ENCODE assay signal across 24 mouse cellular contexts in genomic region chr5:9391858-9392393, GRCm38 (mm10).
"Had no signal": no experiment of that assay in that cellular context is flagged by ENCODE, and none has a peak within 500 bp of the region (broad histone marks: within the 10 kb centered on the region; RNA-seq: fewer than 3 reads in every experiment).

No protein-coding gene starts in this region.

- H3K9me3 ChIP-seq: heart, embryonic 10.5 days; heart, embryonic 12.5 days; hindbrain, embryonic 10.5 days; hindbrain, embryonic 12.5 days; intestine, embryonic 15.5 days; limb, embryonic 10.5 days; limb, embryonic 12.5 days had no signal

- H3K4me2 ChIP-seq: heart, embryonic 12.5 days; hindbrain, embryonic 12.5 days; hindbrain, embryonic 14.5 days; intestine, embryonic 15.5 days; limb, embryonic 12.5 days had no signal

- DNase-seq: gastrocnemius, adult 2 months; gastrocnemius, postnatal 10 days; gastrocnemius, postnatal 25 days; heart, adult 18-20 months; heart, postnatal 10 days; heart, postnatal 4 days; kidney, adult 18-20 months; kidney, adult 8-10 months; kidney, postnatal 10 days; kidney, postnatal 25 days; kidney, postnatal 4 days had no signal

- H3K27ac ChIP-seq: gastrocnemius, adult 2 months; heart, embryonic 10.5 days; hindbrain, embryonic 10.5 days; hindbrain, embryonic 12.5 days; hindbrain, embryonic 14.5 days; intestine, embryonic 15.5 days; layer of hippocampus, adult 2 months; left cerebral cortex, adult 2 months; limb, embryonic 10.5 days; limb, embryonic 12.5 days had no signal

- H3K4me1 ChIP-seq: heart, embryonic 10.5 days; heart, embryonic 12.5 days; hindbrain, embryonic 10.5 days; hindbrain, embryonic 12.5 days; intestine, embryonic 15.5 days; limb, embryonic 10.5 days; limb, embryonic 12.5 days had no signal

- H3K9ac ChIP-seq: heart, embryonic 12.5 days; hindbrain, embryonic 12.5 days; hindbrain, embryonic 14.5 days; intestine, embryonic 15.5 days; limb, embryonic 12.5 days had no signal

- H3K36me3 ChIP-seq: heart, embryonic 10.5 days; heart, embryonic 12.5 days; hindbrain, embryonic 10.5 days; hindbrain, embryonic 12.5 days; intestine, embryonic 15.5 days; limb, embryonic 10.5 days; limb, embryonic 12.5 days had no signal

- H3K27me3 ChIP-seq: heart, embryonic 12.5 days; hindbrain, embryonic 12.5 days; intestine, embryonic 15.5 days; limb, embryonic 12.5 days had no signal

- ATAC-seq: hindbrain, embryonic 16.5 days; inflammation-experienced regulatory T-cells, adult 6 months; intestine, embryonic 15.5 days; intestine, postnatal 0 days had no signal

- H3K4me3 ChIP-seq: gastrocnemius, adult 2 months; heart, embryonic 10.5 days; heart, embryonic 12.5 days; hindbrain, embryonic 10.5 days; hindbrain, embryonic 12.5 days; intestine, embryonic 15.5 days; layer of hippocampus, adult 2 months; left cerebral cortex, adult 2 months; limb, embryonic 10.5 days; limb, embryonic 12.5 days had no signal
